14 mouse cellular contexts compared by ENCODE assay signal in the genomic region with DNA sequence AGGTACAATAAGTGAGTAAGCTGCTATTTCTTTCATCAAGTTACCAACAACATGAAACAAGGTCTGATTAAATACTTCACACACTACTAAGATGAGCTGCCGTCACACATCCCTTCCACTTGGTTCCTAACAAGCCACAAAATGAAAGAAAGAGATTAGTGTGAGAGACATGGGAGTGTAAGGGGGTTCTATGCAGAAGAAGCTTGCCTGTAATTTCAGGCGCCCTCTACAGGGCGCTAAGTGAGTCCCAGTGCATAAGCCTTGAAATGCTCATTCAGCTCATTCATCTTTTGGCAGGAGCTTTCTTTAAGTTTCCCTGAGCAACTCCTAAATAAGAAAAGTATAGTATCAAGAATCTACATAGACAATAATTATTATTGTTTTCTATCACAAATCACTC. TPM values are rescaled to one million over a fixed set of nuclear protein-coding genes. Genes with fewer than 3 reads are reported as not detected.
DNase-seq lines count a peak whose midpoint lies in the region; ATAC-seq and TF ChIP-seq lines count a peak whose summit lies in the region.
"Had no signal": no experiment of that assay in that cellular context is flagged by ENCODE, and none has a peak within 500 bp of the region (broad histone marks: within the 10 kb centered on the region; RNA-seq: fewer than 3 reads in every experiment).

No protein-coding gene starts in this region.

- TF ChIP-seq EP300 in ES-Bruce4 (IDR thresholded peaks at IDR 0.05; ENCODE audit: insufficient read depth, low read depth, low read length): no peak
- TF ChIP-seq EP300 in MEL (IDR thresholded peaks at IDR 0.05; ENCODE audit: low read depth in 1 of 2, low read length in 2 of 2): no peak

- peak; percentile 3 for DNase-seq in kidney, postnatal 0 days (ENCODE audit: low spot score)
- peak; percentile 1 for DNase-seq in MEL (ENCODE audit: low read depth, low spot score)
- DNase-seq in embryonic facial prominence, embryonic 10.5 days (ENCODE audit: low spot score): peak; percentile 12
- DNase-seq in gastrocnemius, postnatal 4 days (ENCODE audit: low spot score in 2 of 2): no peak
- DNase-seq in adrenal gland, adult 18-20 months (ENCODE audit: low spot score in 2 of 2): no peak
- DNase-seq: kidney, postnatal 14 days; spleen, adult 18-20 months; thymus, postnatal 14 days had no signal

- H3K4me1 ChIP-seq in kidney, postnatal 0 days (replicated peaks; ENCODE audit: insufficient read depth, low read length): no peaks in the 10 kb centered on the region
- no peaks in the 10 kb centered on the region for H3K4me1 ChIP-seq in kidney, embryonic 14.5 days (ENCODE audit: control insufficient read depth, insufficient read depth, low read length)
- H3K4me1 ChIP-seq in ES-Bruce4 (ENCODE audit: control insufficient read depth, insufficient read depth, low read length) (no peaks in the 10 kb centered on the region), MEL (ENCODE audit: control insufficient read depth in 1 of 2, insufficient read depth in 2 of 2, low read length in 2 of 2) (no peaks in the 10 kb centered on the region)
- no peaks in the 10 kb centered on the region for H3K4me1 ChIP-seq in embryonic facial prominence, embryonic 10.5 days
- H3K4me1 ChIP-seq: hindbrain, embryonic 10.5 days; limb, embryonic 10.5 days; lung, embryonic 15.5 days had no signal

- no peak for TF ChIP-seq POLR2A in ES-Bruce4 (IDR thresholded peaks at IDR 0.05; ENCODE audit: insufficient read depth, low read length)
- TF ChIP-seq POLR2A in MEL (IDR thresholded peaks at IDR 0.05; ENCODE audit: control insufficient read depth in 1 of 2, insufficient read depth in 1 of 2, low read depth in 1 of 2, low read length in 2 of 2, poor library complexity in 1 of 2): no peak

- H3K9ac ChIP-seq in kidney, postnatal 0 days (ENCODE audit: low read depth, low read length): no peak overlapping the region
- H3K9ac ChIP-seq in kidney, embryonic 14.5 days (ENCODE audit: low read depth, low read length): no peak overlapping the region
- no peak overlapping the region for H3K9ac ChIP-seq in ES-Bruce4 (ENCODE audit: low read depth, poor library complexity, severe bottlenecking)
- H3K9ac ChIP-seq in MEL (ENCODE audit: control insufficient read depth, low read depth, low read length, poor library complexity, severe bottlenecking): no peak overlapping the region
- H3K9ac ChIP-seq: lung, embryonic 15.5 days had no signal

- H3K36me3 ChIP-seq in kidney, postnatal 0 days (ENCODE audit: insufficient read depth, low read length): no peaks in the 10 kb centered on the region
- H3K36me3 ChIP-seq in kidney, embryonic 14.5 days (ENCODE audit: control insufficient read depth, insufficient read depth, low read length): no peaks in the 10 kb centered on the region
- no peaks in the 10 kb centered on the region for H3K36me3 ChIP-seq in ES-Bruce4 (ENCODE audit: control insufficient read depth, insufficient read depth, low read length, poor library complexity, severe bottlenecking)
- no peaks in the 10 kb centered on the region for H3K36me3 ChIP-seq in MEL (ENCODE audit: control insufficient read depth in 1 of 2, insufficient read depth in 2 of 2, low read length in 2 of 2)
- no peaks in the 10 kb centered on the region for H3K36me3 ChIP-seq in embryonic facial prominence, embryonic 10.5 days (replicated peaks)
- H3K36me3 ChIP-seq: hindbrain, embryonic 10.5 days; limb, embryonic 10.5 days; lung, embryonic 15.5 days had no signal

- H3K27ac ChIP-seq in kidney, postnatal 0 days: no peak overlapping the region
- H3K27ac ChIP-seq in kidney, embryonic 14.5 days (ENCODE audit: low read depth, low read length): no peak overlapping the region
- no peak overlapping the region for H3K27ac ChIP-seq in ES-Bruce4 (ENCODE audit: insufficient read depth, low read length)
- H3K27ac ChIP-seq in MEL (ENCODE audit: control insufficient read depth, low read depth, low read length): no peak overlapping the region
- H3K27ac ChIP-seq in embryonic facial prominence, embryonic 10.5 days (replicated peaks): no peak overlapping the region
- H3K27ac ChIP-seq: hindbrain, embryonic 10.5 days; limb, embryonic 10.5 days; lung, embryonic 15.5 days had no signal

- H3K9me3 ChIP-seq in kidney, postnatal 0 days (replicated peaks; ENCODE audit: low read length): no peaks in the 10 kb centered on the region
- H3K9me3 ChIP-seq in kidney, embryonic 14.5 days (ENCODE audit: control insufficient read depth, low read length): no peaks in the 10 kb centered on the region
- H3K9me3 ChIP-seq in ES-Bruce4 (replicated peaks; ENCODE audit: control insufficient read depth, insufficient read depth, low read length, poor library complexity, severe bottlenecking): no peaks in the 10 kb centered on the region
- no peaks in the 10 kb centered on the region for H3K9me3 ChIP-seq in MEL (replicated peaks; ENCODE audit: insufficient read depth, low read length)
- no peaks in the 10 kb centered on the region for H3K9me3 ChIP-seq in embryonic facial prominence, embryonic 10.5 days
- H3K9me3 ChIP-seq: hindbrain, embryonic 10.5 days; limb, embryonic 10.5 days; lung, embryonic 15.5 days had no signal

- H3K4me3 ChIP-seq in kidney, postnatal 0 days (replicated peaks; ENCODE audit: low read depth, low read length): no peak overlapping the region
- no peak overlapping the region for H3K4me3 ChIP-seq in kidney, embryonic 14.5 days (ENCODE audit: low read length)
- no peak overlapping the region for H3K4me3 ChIP-seq in ES-Bruce4 (ENCODE audit: low read depth, low read length)
- no peak overlapping the region for H3K4me3 ChIP-seq in MEL (ENCODE audit: control insufficient read depth in 1 of 2, insufficient read depth in 1 of 2, low read depth in 2 of 2, low read length in 2 of 2)
- no peak overlapping the region for H3K4me3 ChIP-seq in embryonic facial prominence, embryonic 10.5 days
- H3K4me3 ChIP-seq: hindbrain, embryonic 10.5 days; limb, embryonic 10.5 days; lung, embryonic 15.5 days; myocyte had no signal

- no peaks in the 10 kb centered on the region for H3K27me3 ChIP-seq in kidney, postnatal 0 days (ENCODE audit: insufficient read depth, low read length)
- no peaks in the 10 kb centered on the region for H3K27me3 ChIP-seq in kidney, embryonic 14.5 days (ENCODE audit: control insufficient read depth, insufficient read depth, low read length)
- H3K27me3 ChIP-seq in ES-Bruce4 (ENCODE audit: control insufficient read depth, insufficient read depth, low read length, poor library complexity, severe bottlenecking): no peaks in the 10 kb centered on the region
- no peaks in the 10 kb centered on the region for H3K27me3 ChIP-seq in MEL (ENCODE audit: control insufficient read depth in 1 of 2, insufficient read depth in 2 of 2, low read length in 2 of 2)
- H3K27me3 ChIP-seq in embryonic facial prominence, embryonic 10.5 days (replicated peaks; ENCODE audit: low read depth, poor library complexity, severe bottlenecking): no peaks in the 10 kb centered on the region
- H3K27me3 ChIP-seq: lung, embryonic 15.5 days had no signal

- peak; percentile 52 for TF ChIP-seq CTCF in kidney, postnatal 0 days (IDR thresholded peaks at IDR 0.05; ENCODE audit: low read depth)
- TF ChIP-seq CTCF in ES-Bruce4 (IDR thresholded peaks at IDR 0.05; ENCODE audit: low read depth, low read length) (peak; percentile 15), MEL (IDR thresholded peaks at IDR 0.05 in 2 of 3, conservative IDR thresholded peaks at IDR 0.05 in 1 of 3; ENCODE audit: control insufficient read depth in 1 of 3, insufficient read depth in 1 of 3, low read depth in 2 of 3, low read length in 3 of 3, poor library complexity in 1 of 3, severe bottlenecking in 1 of 3) (peak in 2 of 3 experiments; percentile 15 to 17; a peak in 2 of 6 replicates)

- no peak for ATAC-seq in kidney, postnatal 0 days (replicated peaks; ENCODE audit: low FRiP score, low read depth)
- no peak for ATAC-seq in kidney, embryonic 14.5 days (ENCODE audit: low FRiP score, low TSS enrichment)

- WGBS in kidney, postnatal 0 days: 18% methylated on average over 3 of the region's 3 CpGs
- WGBS in kidney, embryonic 14.5 days: 19% methylated on average over 3 of the region's 3 CpGs
- WGBS in embryonic facial prominence, embryonic 10.5 days: 20% methylated on average over 3 of the region's 3 CpGs

- no peak; the same call in 1 of the 2 replicates for TF ChIP-seq RAD21 in MEL (IDR thresholded peaks at IDR 0.05; ENCODE audit: low read depth, low read length)

- H3K79me2 ChIP-seq in MEL (ENCODE audit: control insufficient read depth, insufficient read depth, low read length, poor library complexity): no peaks in the 10 kb centered on the region

- H3K4me2 ChIP-seq in kidney, postnatal 0 days (ENCODE audit: low read length): no peak overlapping the region
- H3K4me2 ChIP-seq in kidney, embryonic 14.5 days (replicated peaks; ENCODE audit: low read depth, low read length): no peak overlapping the region
- H3K4me2 ChIP-seq: lung, embryonic 15.5 days had no signal

TF ChIP-seq in MEL, 35 proteins besides CTCF, POLR2A, EP300 and RAD21 (continues in another document):
- no peak for TF ChIP-seq RCOR1 (IDR thresholded peaks at IDR 0.05; ENCODE audit: low read depth, low read length)
- TF ChIP-seq UBTF (IDR thresholded peaks at IDR 0.05; ENCODE audit: borderline replicate concordance, insufficient read depth, low read depth, low read length): no peak
- no peak for TF ChIP-seq MAX (IDR thresholded peaks at IDR 0.05; ENCODE audit: low read length)
- TF ChIP-seq CHD1 (IDR thresholded peaks at IDR 0.05; ENCODE audit: low read depth, low read length): no peak
- no peak for TF ChIP-seq ETS1 (IDR thresholded peaks at IDR 0.05; ENCODE audit: low read depth, low read length)
- no peak for TF ChIP-seq ZKSCAN1 (IDR thresholded peaks at IDR 0.05; ENCODE audit: low read depth, low read length)
- TF ChIP-seq POLR2AphosphoS2 (IDR thresholded peaks at IDR 0.05; ENCODE audit: low read length): no peak
- no peak for TF ChIP-seq TAL1 (IDR thresholded peaks at IDR 0.05; ENCODE audit: low read length)
- no peak for TF ChIP-seq SMC3 (IDR thresholded peaks at IDR 0.05; ENCODE audit: low read depth, low read length)
- TF ChIP-seq USF1 (IDR thresholded peaks at IDR 0.05; ENCODE audit: low read depth, low read length): no peak
- TF ChIP-seq USF2 (IDR thresholded peaks at IDR 0.05; ENCODE audit: borderline replicate concordance in 1 of 2, insufficient read depth in 1 of 2, low read depth in 1 of 2, low read length in 2 of 2): no peak
- no peak for TF ChIP-seq ZNF384 (IDR thresholded peaks at IDR 0.05; ENCODE audit: low read depth, low read length)

RNA-seq across cellular contexts. Expression of a gene that starts 46.5 kb away (rescaled TPM):
- not detected in 2 replicates for polyA plus RNA-seq in kidney, postnatal 0 days (2015; fragmentation: Nextera tagmentation; extraction: Ambion mirVana)
- not detected in 2 replicates for polyA plus RNA-seq in kidney, embryonic 14.5 days (2014; fragmentation: Nextera tagmentation; extraction: Ambion mirVana)
- polyA plus RNA-seq in ES-Bruce4 (2011; ENCODE audit: insufficient read depth, insufficient read length, low read depth, missing spikeins) (not detected in 2 replicates), MEL (2012; ENCODE audit: insufficient read depth in 1 of 2, insufficient read length in 2 of 2, low read depth in 1 of 2, low replicate concordance in 2 of 2, missing spikeins in 1 of 2) (not detected)
- not detected in 2 replicates for total RNA-seq in MEL (2012; rRNA removed)
- polyA plus RNA-seq in embryonic facial prominence, embryonic 10.5 days (2016; fragmentation: Nextera tagmentation; extraction: Ambion mirVana): 0.34 TPM in 1 of 2 replicates, not detected in the other
- total RNA-seq in gastrocnemius, postnatal 4 days (2021): not detected
- total RNA-seq in adrenal gland, adult 18-20 months (2021): not detected
- polyA plus RNA-seq: limb, embryonic 10.5 days; lung, embryonic 15.5 days; myocyte had no signal

Comparison
In these comparisons a context has a peak if more than half of its experiments do, and no peak if none do; other contexts are left out.
1. DNase-seq: peak in kidney, postnatal 0 days (single experiment), MEL (single experiment) and embryonic facial prominence, embryonic 10.5 days (single experiment); none in gastrocnemius, postnatal 4 days (0 of 2) and adrenal gland, adult 18-20 months (0 of 2).
2. Peak in every context shown above with its lines, with median percentiles within 50 percentile points of each other: CTCF ChIP-seq.